Mouse (Mus musculus) myocyte (in vitro differentiated cells): Measurements from ENCODE around the gene Jade1. TPM values are rescaled to one million over a fixed set of nuclear protein-coding genes. Genes with fewer than 3 reads are reported as not detected.

Source experiments
- H3K27me3 ChIP-seq: one replicate; pipeline ENCODE4 v1.6.1; 2011; ENCODE audit not compliant: control insufficient read depth, insufficient read depth, insufficient read length
- H3K36me3 ChIP-seq: one replicate; pipeline ENCODE4 v1.6.1; 2011; ENCODE audit not compliant: control insufficient read depth, insufficient read depth
- H3K4me2 ChIP-seq: one replicate; pipeline ENCODE4 v1.6.1; 2011; ENCODE audit warnings: low read depth, control low read depth
- H3K4me3 ChIP-seq: one replicate; pipeline ENCODE4 v1.5.1; 2011; ENCODE audit warnings: mild to moderate bottlenecking, control low read depth, moderate library complexity
- H3K79me2 ChIP-seq: one replicate; pipeline ENCODE4 v1.6.1; 2011; ENCODE audit not compliant: control insufficient read depth, insufficient read depth
- H3ac ChIP-seq: one replicate; pipeline ENCODE4 v1.6.1; 2011; ENCODE audit not compliant: control insufficient read depth, insufficient read length
- CEBPB ChIP-seq: IDR thresholded peaks from 2 replicates; pipeline ENCODE4 v1.6.1; 2011; ENCODE audit warnings: mild to moderate bottlenecking, moderate library complexity; ENCODE audit not compliant: poor library complexity, insufficient read depth, severe bottlenecking
- E2F4 ChIP-seq: IDR thresholded peaks from one replicate; pipeline ENCODE4 v1.6.1; 2011; ENCODE audit warnings: mild to moderate bottlenecking, control low read depth, moderate library complexity; ENCODE audit not compliant: insufficient read depth
- MAX ChIP-seq: IDR thresholded peaks from one replicate; pipeline ENCODE4 v1.6.1; 2011; ENCODE audit warnings: low read depth, mild to moderate bottlenecking, control low read depth
- MYOD1 ChIP-seq, 3 experiments: IDR thresholded peaks; one replicate each; pipeline ENCODE4 v1.6.1; 2011; ENCODE audit warnings: control low read depth in 2 of 3, low read depth in 2 of 3, mild to moderate bottlenecking in 2 of 3, moderate library complexity in 1 of 3; ENCODE audit not compliant: insufficient read length in 2 of 3, control insufficient read depth in 1 of 3
- MYOG ChIP-seq, 3 experiments: IDR thresholded peaks; one replicate each; pipeline ENCODE4 v1.6.1; 2011; ENCODE audit warnings: control low read depth in 2 of 3, low read depth in 2 of 3, mild to moderate bottlenecking in 2 of 3; ENCODE audit not compliant: insufficient read length in 2 of 3, control insufficient read depth in 1 of 3, insufficient read depth in 1 of 3
- POLR2A ChIP-seq: IDR thresholded peaks from one replicate; pipeline ENCODE4 v1.6.1; 2011; ENCODE audit warnings: low read depth, mild to moderate bottlenecking, control low read depth, moderate library complexity; ENCODE audit not compliant: insufficient read length
- POLR2AphosphoS2 ChIP-seq: IDR thresholded peaks from one replicate; pipeline ENCODE4 v1.6.1; 2011; ENCODE audit warnings: low read depth, control low read depth; ENCODE audit not compliant: insufficient read length
- REST ChIP-seq: IDR thresholded peaks from one replicate; pipeline ENCODE4 v1.6.1; 2011; ENCODE audit warnings: mild to moderate bottlenecking, control low read depth, moderate library complexity; ENCODE audit not compliant: insufficient read depth, insufficient read length
- SRF ChIP-seq: IDR thresholded peaks from one replicate; pipeline ENCODE4 v1.6.1; 2011; ENCODE audit warnings: low read depth; ENCODE audit not compliant: control insufficient read depth, insufficient read length
- TCF12 ChIP-seq: IDR thresholded peaks from one replicate; pipeline ENCODE4 v1.6.1; 2011; ENCODE audit warnings: mild to moderate bottlenecking, control low read depth; ENCODE audit not compliant: poor library complexity, insufficient read depth, severe bottlenecking
- TCF3 ChIP-seq: IDR thresholded peaks from one replicate; pipeline ENCODE4 v1.6.1; 2011; ENCODE audit warnings: low read depth, control low read depth; ENCODE audit not compliant: insufficient read length
- USF1 ChIP-seq: IDR thresholded peaks from one replicate; pipeline ENCODE4 v1.6.1; 2011; ENCODE audit warnings: low read depth, mild to moderate bottlenecking, control low read depth, moderate library complexity
- polyA plus RNA-seq: library from polyadenylated mRNA; unstranded; fragments of >200 nt; fragmentation: generic; extraction: Trizol; gene quantifications from one replicate; pipeline ENCODE4 v1.2.1, GENCODE M21; 2012; ENCODE audit warnings: missing spikeins

Gene Jade1
- polyA plus RNA-seq, 1 experiment = 8.8 TPM

GRCm38 (mm10) chr3:41561787-41562186, 6.3 kb downstream of the Jade1 start:
- Histone ChIP-seq H3K79me2 (peaks cover 8% of the 10 kb centered on the region), H3K4me2 (no peak overlapping the region), H3ac (no peak overlapping the region), H3K4me3 (no peak overlapping the region), H3K36me3 (no peaks in the 10 kb centered on the region), H3K27me3 (no peaks in the 10 kb centered on the region)
- TF ChIP-seq TCF12 (no peak), REST (no peak), MYOD1 (IDR thresholded peaks at IDR 0.05; ENCODE audit: control insufficient read depth in 1 of 3, insufficient read length in 2 of 3, low read depth in 2 of 3) (no peak)

GRCm38 (mm10) chr3:41563211-41563931, 7.8 kb downstream of the Jade1 start:
- TF ChIP-seq MYOG (IDR thresholded peaks at IDR 0.05; ENCODE audit: control insufficient read depth in 1 of 3, insufficient read depth in 1 of 3, insufficient read length in 2 of 3, low read depth in 2 of 3) (peak in 1 of 3 experiments; percentile 49), MYOD1 (IDR thresholded peaks at IDR 0.05; ENCODE audit: control insufficient read depth in 1 of 3, insufficient read length in 2 of 3, low read depth in 2 of 3) (peak in 1 of 3 experiments; percentile 12), TCF12 (no peak)

DNA sequence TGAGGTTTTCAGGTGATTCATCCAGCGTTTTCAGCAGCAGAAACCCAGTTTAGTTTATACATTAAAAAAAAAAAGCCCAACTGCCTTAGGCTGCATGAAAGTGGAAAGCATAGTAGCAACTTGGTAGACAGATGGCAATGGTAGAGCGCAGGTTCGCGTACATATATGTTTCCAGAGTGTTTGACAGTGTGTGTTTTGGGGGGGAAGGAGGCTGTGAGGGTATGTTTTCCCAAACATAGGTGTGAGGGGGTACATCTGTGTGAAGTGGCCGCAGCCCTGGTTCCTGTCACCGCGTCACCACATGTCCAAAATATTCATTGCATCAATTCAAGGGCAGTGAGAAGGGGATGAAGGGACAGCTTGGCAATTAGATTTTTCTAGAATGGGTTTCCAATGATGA, 8.5 kb downstream of the Jade1 start:
- Histone ChIP-seq H3ac (peak overlapping the region; percentile 61), H3K4me2 (peak overlapping the region; percentile 86), H3K4me3 (peak overlapping the region; percentile 51), H3K36me3 (no peaks in the 10 kb centered on the region), H3K79me2 (peaks cover 30% of the 10 kb centered on the region), H3K27me3 (no peaks in the 10 kb centered on the region)
- TF ChIP-seq E2F4 (no peak), TCF12 (no peak), POLR2AphosphoS2 (no peak), SRF (no peak), CEBPB (no peak)

More at GRCm38 (mm10) chr3:41563211-41563931, 7.8 kb downstream of the Jade1 start:
- peak overlapping the region; percentile 51 for H3K4me3 ChIP-seq
- H3ac ChIP-seq = peak overlapping the region; percentile 61
- peak overlapping the region; percentile 86 for H3K4me2 ChIP-seq
- H3K27me3 ChIP-seq = no peaks in the 10 kb centered on the region
- no peaks in the 10 kb centered on the region for H3K36me3 ChIP-seq
- peaks cover 24% of the 10 kb centered on the region for H3K79me2 ChIP-seq

GRCm38 (mm10) chr3:41564471-41565213, 9.1 kb downstream of the Jade1 start:
- Histone ChIP-seq H3K4me3 (peak overlapping the region; percentile 51), H3K79me2 (peaks cover 36% of the 10 kb centered on the region), H3K4me2 (peak overlapping the region; percentile 86), H3ac (peak overlapping the region; percentile 61), H3K27me3 (no peaks in the 10 kb centered on the region), H3K36me3 (no peaks in the 10 kb centered on the region)
- TF ChIP-seq MAX = no peak
- no peak for TF ChIP-seq SRF
- no peak for TF ChIP-seq USF1
- TF ChIP-seq MYOD1 (IDR thresholded peaks at IDR 0.05; ENCODE audit: control insufficient read depth in 1 of 3, insufficient read length in 2 of 3, low read depth in 2 of 3) = peak in 2 of 3 experiments; percentile 58 to 80
- no peak for TF ChIP-seq CEBPB
- peak; percentile 49 for TF ChIP-seq POLR2AphosphoS2
- TF ChIP-seq REST = no peak
- no peak for TF ChIP-seq TCF3
- TF ChIP-seq MYOG (IDR thresholded peaks at IDR 0.05; ENCODE audit: control insufficient read depth in 1 of 3, insufficient read depth in 1 of 3, insufficient read length in 2 of 3, low read depth in 2 of 3) = peak in 1 of 3 experiments; percentile 22

DNA sequence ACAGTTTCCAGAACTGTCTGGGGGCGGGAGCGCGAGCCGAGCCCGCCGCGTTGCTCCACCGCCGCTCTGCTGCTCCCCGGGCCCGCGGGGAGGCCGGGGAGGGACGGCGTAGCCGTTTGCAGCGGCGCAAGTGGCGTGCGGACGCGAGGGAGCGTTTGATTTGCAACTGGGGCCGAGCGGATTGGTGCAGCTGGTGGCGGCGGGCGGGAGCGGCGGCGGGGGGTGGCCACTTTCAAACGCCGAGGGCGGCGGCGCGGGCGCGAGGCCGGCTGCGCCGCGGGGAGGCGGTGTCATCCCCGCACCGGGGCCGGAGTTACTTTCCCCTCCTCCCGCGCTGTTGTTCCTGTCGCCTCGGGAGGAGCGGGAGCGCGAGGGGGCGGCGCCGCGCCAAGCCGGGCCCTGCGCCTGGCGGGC, 9.9 kb downstream of the Jade1 start:
- H3K79me2 ChIP-seq = peaks cover 44% of the 10 kb centered on the region
- peak overlapping the region; percentile 51 for H3K4me3 ChIP-seq
- no peaks in the 10 kb centered on the region for H3K27me3 ChIP-seq
- no peaks in the 10 kb centered on the region for H3K36me3 ChIP-seq
- H3ac ChIP-seq = peak overlapping the region; percentile 61
- TF ChIP-seq MAX = no peak
- TF ChIP-seq TCF3 = no peak
- no peak for TF ChIP-seq SRF
- TF ChIP-seq E2F4 = peak; percentile 51
- TF ChIP-seq MYOG (IDR thresholded peaks at IDR 0.05; ENCODE audit: control insufficient read depth in 1 of 3, insufficient read depth in 1 of 3, insufficient read length in 2 of 3, low read depth in 2 of 3) = peak in 2 of 3 experiments; percentile 48 to 66
- TF ChIP-seq TCF12 = no peak
- TF ChIP-seq USF1 = no peak
- TF ChIP-seq POLR2A = peak; percentile 83
- peak; percentile 69 for TF ChIP-seq POLR2AphosphoS2
- TF ChIP-seq MYOD1 (IDR thresholded peaks at IDR 0.05; ENCODE audit: control insufficient read depth in 1 of 3, insufficient read length in 2 of 3, low read depth in 2 of 3) = peak in 1 of 3 experiments; percentile 22
- H3K4me2 ChIP-seq = peak overlapping the region; percentile 50
